Mouse (Mus musculus) bone marrow, adult 2 months (tissue): ENCODE results near the gene P3h2.

ENCODE experiments used
- CTCF ChIP-seq: fragments of 200-500 bp; IDR thresholded peaks from 2 replicates; pipeline ENCODE4 v1.5.1; 2011; ENCODE audit warnings: low read length, control low read depth; ENCODE audit not compliant: control insufficient read depth, insufficient read depth
- POLR2A ChIP-seq: fragments of 200-500 bp; IDR thresholded peaks from 2 replicates; pipeline ENCODE4 v1.6.1; 2011; ENCODE audit warnings: low read depth, mild to moderate bottlenecking, control low read depth, low read length, borderline replicate concordance; ENCODE audit not compliant: control insufficient read depth

DNA sequence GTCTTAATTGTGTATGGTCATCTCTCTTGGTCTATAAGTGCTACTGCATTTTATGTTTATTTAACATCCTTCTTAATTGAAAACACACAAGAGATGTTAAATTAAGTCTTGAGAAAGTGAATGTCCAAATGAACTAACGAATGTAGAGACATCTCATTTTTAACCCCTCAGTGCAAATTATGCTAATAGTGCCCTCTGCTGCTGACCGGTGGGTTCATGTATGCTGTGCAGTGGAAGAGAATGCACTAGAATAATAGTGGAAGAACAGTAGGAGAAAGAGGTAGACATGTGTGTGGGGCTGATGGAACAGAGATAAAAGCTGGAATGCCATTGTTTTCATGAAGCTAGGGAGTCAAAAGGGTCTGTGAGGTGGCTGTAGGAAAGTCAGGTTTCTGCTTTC, 153.6 kb downstream of the P3h2 start:
- TF ChIP-seq CTCF (no peak), POLR2A (no peak)
